Mouse (Mus musculus) MEL (cell line): ENCODE results near the gene Mmp11.

Source experiments
- CTCF ChIP-seq, 3 experiments: IDR thresholded peaks in 2 of 3; conservative IDR thresholded peaks in 1 of 3; 2 replicates each; pipeline ENCODE4 v1.5.1; 2011 to 2012; ENCODE audit warnings: low read length in 3 of 3, low read depth in 2 of 3, mild to moderate bottlenecking in 2 of 3, improper control_type of control experiment in 1 of 3, inconsistent platforms in 1 of 3, mixed read lengths in 1 of 3, moderate library complexity in 1 of 3; ENCODE audit not compliant: control insufficient read depth in 1 of 3, insufficient read depth in 1 of 3, poor library complexity in 1 of 3, severe bottlenecking in 1 of 3
- EP300 ChIP-seq, 2 experiments: IDR thresholded peaks; 2 replicates each; pipeline ENCODE4 v1.6.1; 2011; ENCODE audit warnings: improper control_type of control experiment in 2 of 2, low read length in 2 of 2, low read depth in 1 of 2, mild to moderate bottlenecking in 1 of 2
- GABPA ChIP-seq: IDR thresholded peaks from 2 replicates; pipeline ENCODE4 v1.6.1; 2012; ENCODE audit warnings: low read depth, mild to moderate bottlenecking, inconsistent platforms, low read length, improper control_type of control experiment, moderate library complexity
- GATA1 ChIP-seq: IDR thresholded peaks from 2 replicates; pipeline ENCODE4 v1.6.1; 2011; ENCODE audit warnings: low read depth, low read length, improper control_type of control experiment
- MAX ChIP-seq: IDR thresholded peaks from 2 replicates; pipeline ENCODE4 v1.6.1; 2011; ENCODE audit warnings: low read length, improper control_type of control experiment
- MAZ ChIP-seq: IDR thresholded peaks from 2 replicates; pipeline ENCODE4 v1.6.1; 2012; ENCODE audit warnings: low read depth, mild to moderate bottlenecking, inconsistent platforms, low read length, improper control_type of control experiment
- NELFE ChIP-seq: IDR thresholded peaks from 2 replicates; pipeline ENCODE4 v1.6.1; 2011; ENCODE audit warnings: low read depth, low read length, improper control_type of control experiment
- POLR2A ChIP-seq, 2 experiments: IDR thresholded peaks; 2 replicates each; pipeline ENCODE4 v1.6.1; 2011 to 2012; ENCODE audit warnings: low read length in 2 of 2, mild to moderate bottlenecking in 2 of 2, control low read depth in 1 of 2, improper control_type of control experiment in 1 of 2, low read depth in 1 of 2, moderate library complexity in 1 of 2; ENCODE audit not compliant: control insufficient read depth in 1 of 2, insufficient read depth in 1 of 2, poor library complexity in 1 of 2
- SIN3A ChIP-seq: IDR thresholded peaks from 2 replicates; pipeline ENCODE4 v1.6.1; 2012; ENCODE audit warnings: low read length, improper control_type of control experiment, inconsistent platforms
- TAL1 ChIP-seq: IDR thresholded peaks from 2 replicates; pipeline ENCODE4 v1.6.1; 2012; ENCODE audit warnings: mild to moderate bottlenecking, inconsistent platforms, low read length, moderate library complexity, mixed read lengths
- USF1 ChIP-seq: IDR thresholded peaks from 2 replicates; pipeline ENCODE4 v1.6.1; 2014; ENCODE audit warnings: low read depth, mild to moderate bottlenecking, inconsistent platforms, low read length, improper control_type of control experiment, moderate library complexity
- USF2 ChIP-seq, 2 experiments: IDR thresholded peaks; 2 replicates each; pipeline ENCODE4 v1.6.1; 2011 to 2012; ENCODE audit warnings: improper control_type of control experiment in 2 of 2, low read length in 2 of 2, borderline replicate concordance in 1 of 2, inconsistent platforms in 1 of 2, low read depth in 1 of 2, mild to moderate bottlenecking in 1 of 2; ENCODE audit not compliant: insufficient read depth in 1 of 2
- ZC3H11A ChIP-seq: IDR thresholded peaks from 2 replicates; pipeline ENCODE4 v1.6.1; 2012; ENCODE audit warnings: low read depth, mild to moderate bottlenecking, inconsistent platforms, low read length, improper control_type of control experiment
- ZMIZ1 ChIP-seq: IDR thresholded peaks from 2 replicates; pipeline ENCODE4 v1.6.1; 2012; ENCODE audit warnings: low read depth, mild to moderate bottlenecking, inconsistent platforms, low read length, improper control_type of control experiment, moderate library complexity

GRCm38 (mm10) chr10:75878836-75879235 is 57.5 kb downstream of the Mmp11 start:
- TF ChIP-seq ZC3H11A (no peak), CTCF (IDR thresholded peaks at IDR 0.05 in 2 of 3, conservative IDR thresholded peaks at IDR 0.05 in 1 of 3; ENCODE audit: control insufficient read depth in 1 of 3, insufficient read depth in 1 of 3, low read depth in 2 of 3, low read length in 3 of 3, poor library complexity in 1 of 3, severe bottlenecking in 1 of 3) (no peak), POLR2A (IDR thresholded peaks at IDR 0.05; ENCODE audit: control insufficient read depth in 1 of 2, insufficient read depth in 1 of 2, low read depth in 1 of 2, low read length in 2 of 2, poor library complexity in 1 of 2) (no peak), GATA1 (no peak), NELFE (no peak), USF1 (no peak), MAX (no peak), EP300 (IDR thresholded peaks at IDR 0.05; ENCODE audit: low read depth in 1 of 2, low read length in 2 of 2) (no peak), ZMIZ1 (no peak), GABPA (no peak), TAL1 (no peak), SIN3A (no peak), MAZ (no peak), USF2 (IDR thresholded peaks at IDR 0.05; ENCODE audit: borderline replicate concordance in 1 of 2, insufficient read depth in 1 of 2, low read depth in 1 of 2, low read length in 2 of 2) (no peak)
